Mouse (Mus musculus) intestine, embryonic 14.5 days (tissue): ENCODE data around the gene Pxylp1. TPM values are rescaled to one million over a fixed set of nuclear protein-coding genes. Genes with fewer than 3 reads are reported as not detected.

ENCODE experiments used
- ATAC-seq: fragments of 200-750 bp; cut with Nextera tagmentation; replicated peaks from 2 replicates; pipeline ENCODE4 v1.8.0; 2017; ENCODE audit warnings: low read depth, moderate number of reproducible peaks, moderate TSS enrichment, moderate library complexity; ENCODE audit not compliant: low FRiP score, low TSS enrichment
- DNase-seq: peaks from one replicate; pipeline ENCODE4 v3.0.0-alpha.2; 2018; ENCODE audit warnings: low spot score
- H3K27ac ChIP-seq: fragments of 300-500 bp; sonication (generic); 2 replicates; pipeline ENCODE4 v1.5.1; 2014; ENCODE audit warnings: low read depth, mild to moderate bottlenecking, control low read depth
- H3K27me3 ChIP-seq: fragments of 300-500 bp; sonication (generic); replicated peaks from 2 replicates; pipeline ENCODE4 v1.6.1; 2014; ENCODE audit warnings: low read length, control low read depth; ENCODE audit not compliant: control insufficient read depth, insufficient read depth
- H3K36me3 ChIP-seq: fragments of 300-500 bp; sonication (generic); 2 replicates; pipeline ENCODE4 v1.6.1; 2014; ENCODE audit warnings: low read length, control low read depth; ENCODE audit not compliant: control insufficient read depth, insufficient read depth
- H3K4me1 ChIP-seq: fragments of 300-500 bp; sonication (generic); replicated peaks from 2 replicates; pipeline ENCODE4 v1.6.1; 2014; ENCODE audit warnings: low read length, control low read depth, mixed read lengths; ENCODE audit not compliant: control insufficient read depth, insufficient read depth
- H3K4me2 ChIP-seq: fragments of 300-500 bp; sonication (generic); 2 replicates; pipeline ENCODE4 v1.6.1; 2014; ENCODE audit warnings: low read length
- H3K4me3 ChIP-seq: fragments of 300-500 bp; sonication (generic); 2 replicates; pipeline ENCODE4 v1.5.1; 2014; ENCODE audit warnings: low read depth, low read length, control low read depth, mixed read lengths
- H3K9ac ChIP-seq: fragments of 300-500 bp; sonication (generic); 2 replicates; pipeline ENCODE4 v1.6.1; 2014; ENCODE audit warnings: mild to moderate bottlenecking, low read length
- H3K9me3 ChIP-seq: fragments of 300-500 bp; sonication (generic); 2 replicates; pipeline ENCODE4 v1.6.1; 2016; ENCODE audit warnings: low read length, control low read depth; ENCODE audit not compliant: control insufficient read depth
- WGBS: fragments of 180-500 bp; shearing (Covaris S2); extraction: QIAGEN DNeasy Blood & Tissue Kit; methylation state at CpG from one replicate; pipeline ENCODE4 v1.1.7; 2014; 5-methylcytosine and 5-hydroxymethylcytosine counted together
- polyA plus RNA-seq: library from polyadenylated mRNA; unstranded; fragments of >200 nt; fragmentation: Nextera tagmentation; extraction: Ambion mirVana; gene quantifications from 2 replicates; pipeline ENCODE4 v1.2.1, GENCODE M21; 2014

Gene Pxylp1
- polyA plus RNA-seq, 1 experiment from 2014 or later: 56.2 TPM

DNA sequence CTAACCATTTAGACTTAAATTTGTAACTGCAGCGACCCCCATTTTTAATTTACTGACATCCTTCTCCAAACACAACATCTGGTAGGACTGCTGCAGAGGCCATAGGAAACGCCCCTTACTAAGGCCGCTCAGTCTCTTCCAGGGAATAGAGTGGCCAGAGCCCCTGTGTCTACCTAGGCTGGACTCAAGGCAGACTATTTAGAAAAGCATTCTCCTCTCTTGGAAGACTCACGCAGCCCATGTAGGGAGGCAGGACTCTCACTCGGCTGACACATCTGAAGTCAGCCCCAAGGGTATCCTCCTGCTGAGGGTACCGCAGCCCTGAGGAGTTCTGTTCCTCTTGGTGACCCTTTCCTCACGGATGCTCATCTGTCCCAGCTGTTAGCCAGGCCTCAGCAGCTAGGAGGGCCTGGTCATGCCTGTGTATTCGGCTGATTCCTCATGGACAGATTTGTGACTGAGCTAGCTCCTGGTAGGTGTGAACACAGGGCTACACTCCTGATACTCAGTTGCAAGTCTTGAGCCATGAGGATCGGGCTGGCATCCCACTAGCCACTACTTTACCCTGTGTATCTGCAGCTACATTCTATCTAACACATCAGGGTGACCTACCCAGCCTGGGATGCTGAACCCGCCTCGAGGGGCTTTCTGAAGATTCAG lies 73.5 kb downstream of the Pxylp1 start:
- DNase-seq (no peak), ATAC-seq (peak; percentile 17; the same call in 1 of the 2 replicates)
- WGBS: 61% methylated on average over 11 of the region's 11 CpGs

GRCm38 (mm10) chr9:96818128-96818821 lies 74.2 kb downstream of the Pxylp1 start:
- H3K27me3 ChIP-seq: no peaks in the 10 kb centered on the region
- H3K27ac ChIP-seq: no peak overlapping the region
- 36% methylated on average over 7 of the region's 7 CpGs for WGBS
- H3K36me3 ChIP-seq: no peaks in the 10 kb centered on the region
- ATAC-seq (peak; percentile 70; the same call in 1 of the 2 replicates), DNase-seq (peak; percentile 74)
- no peak overlapping the region for H3K4me2 ChIP-seq
- no peak overlapping the region for H3K4me3 ChIP-seq
- no peaks in the 10 kb centered on the region for H3K9me3 ChIP-seq
- H3K4me1 ChIP-seq: no peaks in the 10 kb centered on the region
- no peak overlapping the region for H3K9ac ChIP-seq

More for the DNA sequence above, 73.5 kb downstream of the Pxylp1 start:
- Histone ChIP-seq H3K9me3 (no peaks in the 10 kb centered on the region), H3K4me3 (no peak overlapping the region), H3K36me3 (peaks cover 1% of the 10 kb centered on the region; the same call in 1 of the 2 replicates), H3K27me3 (no peaks in the 10 kb centered on the region), H3K9ac (no peak overlapping the region), H3K4me1 (no peaks in the 10 kb centered on the region), H3K4me2 (no peak overlapping the region), H3K27ac (no peak overlapping the region)

DNA sequence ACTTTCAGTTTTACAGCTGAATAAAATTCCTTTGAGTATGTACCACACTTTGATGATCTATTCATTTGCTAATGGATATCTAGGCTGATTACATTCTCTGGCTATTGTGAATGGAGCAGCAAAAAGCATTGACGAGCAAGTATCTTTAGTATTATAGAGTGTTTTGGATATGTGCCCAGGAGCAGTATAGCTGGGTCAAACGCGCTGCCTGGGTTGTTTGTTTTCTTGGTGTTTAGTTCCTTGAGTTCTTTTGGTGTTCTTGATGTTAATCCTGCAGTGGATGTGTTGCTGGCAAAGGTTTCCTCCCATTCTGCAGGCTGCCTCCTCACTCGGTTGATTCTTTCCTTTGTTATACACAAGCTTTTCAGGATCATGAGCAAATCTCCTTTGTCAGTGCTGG lies 80.5 kb downstream of the Pxylp1 start:
- Histone ChIP-seq H3K9me3 (no peaks in the 10 kb centered on the region), H3K27me3 (no peaks in the 10 kb centered on the region), H3K9ac (no peak overlapping the region), H3K27ac (no peak overlapping the region), H3K36me3 (no peaks in the 10 kb centered on the region), H3K4me1 (no peaks in the 10 kb centered on the region), H3K4me3 (no peak overlapping the region), H3K4me2 (no peak overlapping the region)
- no peak for DNase-seq
- 71% methylated on average over 4 of the region's 4 CpGs for WGBS
- ATAC-seq: no peak

GRCm38 (mm10) chr9:96800131-96800825 lies 92.2 kb downstream of the Pxylp1 start:
- Histone ChIP-seq H3K4me3 (no peak overlapping the region), H3K27ac (no peak overlapping the region), H3K27me3 (no peaks in the 10 kb centered on the region), H3K9ac (no peak overlapping the region), H3K9me3 (no peaks in the 10 kb centered on the region), H3K4me2 (no peak overlapping the region), H3K36me3 (no peaks in the 10 kb centered on the region), H3K4me1 (peaks cover 3% of the 10 kb centered on the region; the same call in 1 of the 2 replicates)
- DNase-seq: no peak
- no peak for ATAC-seq
- WGBS: 25% methylated on average over 5 of the region's 5 CpGs

DNA sequence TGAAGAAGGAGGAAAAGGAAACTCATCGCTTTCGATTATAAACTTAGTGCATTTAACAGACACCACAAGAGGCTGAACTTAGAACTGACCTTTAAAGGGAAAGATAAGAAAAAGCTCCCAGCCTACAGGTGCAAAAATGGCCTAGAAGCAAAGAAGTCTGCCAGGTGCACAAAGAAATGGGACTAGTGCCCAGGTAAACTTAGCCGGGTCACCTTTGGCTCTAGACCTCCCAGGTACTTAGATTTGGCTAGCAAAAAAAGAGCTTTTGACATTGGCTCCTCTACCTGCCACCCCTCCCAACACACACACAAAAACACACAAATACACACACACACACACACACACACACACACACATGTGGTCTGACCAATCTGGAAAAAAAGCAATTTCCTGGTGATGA lies 95.2 kb downstream of the Pxylp1 start:
- H3K9me3 ChIP-seq: no peaks in the 10 kb centered on the region
- H3K36me3 ChIP-seq: no peaks in the 10 kb centered on the region
- H3K4me2 ChIP-seq: no peak overlapping the region
- H3K4me3 ChIP-seq: no peak overlapping the region
- H3K4me1 ChIP-seq: peaks cover 3% of the 10 kb centered on the region; the same call in 1 of the 2 replicates
- H3K9ac ChIP-seq: no peak overlapping the region
- no peak for DNase-seq
- H3K27ac ChIP-seq: no peak overlapping the region
- ATAC-seq: no peak
- 94% methylated on average over 3 of the region's 3 CpGs for WGBS
- no peaks in the 10 kb centered on the region for H3K27me3 ChIP-seq

DNA sequence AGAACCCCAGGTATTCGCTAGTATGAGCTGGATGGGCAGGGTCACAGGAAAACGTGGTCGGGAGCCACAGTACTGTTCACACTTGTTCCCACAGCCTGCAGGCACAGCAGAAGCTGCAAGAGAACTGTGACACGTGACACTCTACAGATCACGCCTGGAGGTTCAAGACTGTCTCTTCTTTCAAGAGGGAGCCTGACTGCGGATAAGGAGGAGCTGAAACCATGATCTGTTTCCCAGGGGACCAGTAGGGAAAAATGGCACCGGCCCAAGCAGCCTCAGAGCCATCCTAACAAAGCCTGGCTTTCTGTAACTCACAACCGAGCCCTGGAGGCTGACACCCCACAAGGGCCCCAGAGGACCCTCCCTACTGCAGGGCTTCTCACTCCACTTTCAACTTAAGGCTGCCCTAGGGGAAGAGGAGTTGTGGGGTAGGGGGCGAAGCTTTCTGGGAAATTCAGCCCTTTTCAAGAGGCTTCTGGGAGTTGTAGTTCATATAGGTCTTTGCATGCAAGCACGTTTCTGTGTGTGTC lies 97.0 kb downstream of the Pxylp1 start:
- Histone ChIP-seq H3K27me3 (no peaks in the 10 kb centered on the region), H3K4me2 (peak overlapping the region; percentile 54), H3K9ac (peak overlapping the region; percentile 51), H3K4me3 (peak overlapping the region; percentile 36), H3K9me3 (no peaks in the 10 kb centered on the region), H3K27ac (peak overlapping the region; percentile 69), H3K36me3 (no peaks in the 10 kb centered on the region), H3K4me1 (no peaks in the 10 kb centered on the region; the same call in 1 of the 2 replicates)
- ATAC-seq: peak; percentile 75
- WGBS: 12% methylated on average over 10 of the region's 10 CpGs
- DNase-seq: peak; percentile 85

DNA sequence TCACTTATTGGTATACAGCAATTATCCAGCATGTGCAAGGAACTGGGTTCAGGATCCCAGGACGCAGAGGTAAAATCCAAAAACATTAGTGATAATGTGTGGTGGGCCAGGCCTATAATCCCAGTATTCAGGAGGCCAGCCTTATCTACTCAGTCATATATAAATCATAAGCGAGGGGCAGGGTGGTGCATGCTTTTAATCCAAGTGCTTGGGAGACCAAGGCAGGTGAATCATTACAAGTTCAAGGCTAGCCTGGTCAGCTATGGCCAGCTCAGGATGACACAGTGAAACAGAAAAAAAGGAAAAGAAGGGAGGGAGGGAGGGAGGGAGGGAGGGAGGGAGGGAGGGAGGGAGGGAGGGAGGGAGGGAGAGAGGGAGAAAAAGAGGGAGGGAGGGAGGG lies 97.9 kb downstream of the Pxylp1 start:
- Histone ChIP-seq H3K27ac (no peak overlapping the region), H3K4me3 (no peak overlapping the region), H3K9ac (no peak overlapping the region), H3K9me3 (no peaks in the 10 kb centered on the region), H3K27me3 (no peaks in the 10 kb centered on the region), H3K36me3 (no peaks in the 10 kb centered on the region), H3K4me2 (no peak overlapping the region), H3K4me1 (no peaks in the 10 kb centered on the region; the same call in 1 of the 2 replicates)
- ATAC-seq (no peak), DNase-seq (no peak)
- WGBS: 88% methylated on average over 2 of the region's 2 CpGs

DNA sequence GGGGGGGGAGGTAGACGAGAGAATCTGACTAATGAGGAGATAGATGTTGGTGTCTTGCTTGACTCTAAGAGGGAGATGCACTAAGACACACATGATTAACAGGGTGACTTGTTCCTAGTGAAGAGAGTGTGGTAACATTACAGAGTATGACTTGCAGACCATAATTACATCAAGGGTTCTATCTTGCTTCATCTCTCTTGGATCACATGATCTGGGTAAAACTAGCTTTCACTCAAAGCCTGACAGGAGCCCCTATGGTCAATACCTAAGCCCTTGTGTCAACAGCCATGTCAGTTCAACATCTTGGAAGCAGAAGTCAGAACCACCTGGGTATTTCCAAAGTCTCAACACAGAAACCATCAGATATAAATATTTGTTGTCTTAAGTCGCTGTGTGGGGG lies 99.9 kb downstream of the Pxylp1 start:
- Histone ChIP-seq H3K36me3 (no peaks in the 10 kb centered on the region), H3K9me3 (no peaks in the 10 kb centered on the region), H3K4me1 (no peaks in the 10 kb centered on the region; the same call in 1 of the 2 replicates), H3K27me3 (no peaks in the 10 kb centered on the region), H3K9ac (no peak overlapping the region), H3K4me2 (no peak overlapping the region), H3K4me3 (no peak overlapping the region), H3K27ac (no peak overlapping the region)
- DNase-seq: no peak
- WGBS: 70% methylated on average over 2 of the region's 2 CpGs
- ATAC-seq: no peak
